Mouse (Mus musculus) cerebellum, adult 2 months (tissue): ENCODE data around the gene Nanp.

ENCODE experiments used
- CTCF ChIP-seq: fragments of 200-500 bp; IDR thresholded peaks from 2 replicates; pipeline ENCODE4 v1.5.1; 2011; ENCODE audit warnings: low read depth, mild to moderate bottlenecking, control low read depth, low read length, moderate library complexity, borderline replicate concordance; ENCODE audit not compliant: insufficient read depth
- POLR2A ChIP-seq: fragments of 200-500 bp; IDR thresholded peaks from 2 replicates; pipeline ENCODE4 v1.6.1; 2011; ENCODE audit warnings: low read length, control low read depth, borderline replicate concordance; ENCODE audit not compliant: insufficient read depth

- TF ChIP-seq CTCF, result no peak
- no peak for TF ChIP-seq POLR2A
These were observed 48.1 kb downstream of the Nanp start for GRCm38 (mm10) chr2:150991050-150991449.
